Mouse (Mus musculus) MN1 (cell line): ENCODE measurements at regions not wholly inside any gene's neighbourhood (a gene's known extent, or its start where the extent isn't known, plus 50 kb on each side); places are given as distances from the start of the nearest gene placed in this dataset.
"Not testable (repeated sequence)": the region's sequence is repeated elsewhere in the genome, so short reads cannot be mapped to it uniquely, and the experiment has no call there.

Experiments
- DNase-seq: peaks from one replicate; pipeline ENCODE4 v3.0.0-alpha.2; 2016; ENCODE audit warnings: low spot score

GRCm38 (mm10) chr3:58226447-58227321 is 187.8 kb upstream of the Tsc22d2 start:
- DNase-seq: no peak

GRCm38 (mm10) chr3:58227322-58227627 is 187.2 kb upstream of the Tsc22d2 start:
- no peak for DNase-seq

- no peak for DNase-seq
Measured at GRCm38 (mm10) chr3:58228189-58228588, 186.3 kb upstream of the Tsc22d2 start.

- DNase-seq: no peak
Measured at GRCm38 (mm10) chr3:58231746-58232145, 182.8 kb upstream of the Tsc22d2 start.

GRCm38 (mm10) chr3:58233296-58233695 is 181.2 kb upstream of the Tsc22d2 start:
- DNase-seq: no peak

- no peak for DNase-seq
Measured at GRCm38 (mm10) chr3:58234846-58235630, 179.5 kb upstream of the Tsc22d2 start.

- no peak for DNase-seq
Measured at GRCm38 (mm10) chr3:58238111-58238510, 176.4 kb upstream of the Tsc22d2 start.

- no peak for DNase-seq
Measured at GRCm38 (mm10) chr3:58240775-58241174, 173.7 kb upstream of the Tsc22d2 start.

GRCm38 (mm10) chr3:58245361-58245760 is 169.2 kb upstream of the Tsc22d2 start:
- DNase-seq: no peak

- no peak for DNase-seq
Measured at GRCm38 (mm10) chr3:58247989-58248388, 166.5 kb upstream of the Tsc22d2 start.

GRCm38 (mm10) chr3:58253942-58254341 is 160.6 kb upstream of the Tsc22d2 start:
- DNase-seq: no peak

- DNase-seq: no peak
Measured at GRCm38 (mm10) chr3:58267606-58268325, 146.7 kb upstream of the Tsc22d2 start.

GRCm38 (mm10) chr3:58271441-58271840 is 143.1 kb upstream of the Tsc22d2 start:
- not testable (repeated sequence) for DNase-seq

GRCm38 (mm10) chr3:58281291-58281690 is 133.2 kb upstream of the Tsc22d2 start:
- DNase-seq: no peak

GRCm38 (mm10) chr3:58284371-58284770 is 130.1 kb upstream of the Tsc22d2 start:
- not testable (repeated sequence) for DNase-seq

GRCm38 (mm10) chr3:58295810-58296209 is 118.7 kb upstream of the Tsc22d2 start:
- no peak for DNase-seq

- no peak for DNase-seq
Measured at GRCm38 (mm10) chr3:58300213-58300612, 114.3 kb upstream of the Tsc22d2 start.

GRCm38 (mm10) chr3:58300801-58301485 is 113.6 kb upstream of the Tsc22d2 start:
- DNase-seq: no peak

GRCm38 (mm10) chr3:58302322-58302721 is 112.2 kb upstream of the Tsc22d2 start:
- no peak for DNase-seq

- DNase-seq: no peak
Measured at GRCm38 (mm10) chr3:58303746-58304145, 110.8 kb upstream of the Tsc22d2 start.

GRCm38 (mm10) chr3:58309601-58310000 is 104.9 kb upstream of the Tsc22d2 start:
- DNase-seq: no peak

GRCm38 (mm10) chr3:58310390-58310789 is 104.1 kb upstream of the Tsc22d2 start:
- no peak for DNase-seq
